Mouse (Mus musculus): Measurements from ENCODE around the gene Dus3l. TPM values are rescaled to one million over a fixed set of nuclear protein-coding genes. Genes with fewer than 3 reads are reported as not detected.

Gene Dus3l
- total RNA-seq (2021), result 10 to 100 TPM; 30.0 to 36.2 TPM
- 104 and 121 TPM in 2 replicates for polyA plus RNA-seq (2012; rRNA removed)
- long read RNA-seq, transcript Dus3l-201 (13 exons, 2,025 nt), result major isoform, 38 of 50 reads
- long read RNA-seq, partial matches to known transcripts, result 7 of 50 reads
- long read RNA-seq, other reads (novel, unspliced or antisense), result 5 of 50 reads

GRCm38 (mm10) chr17:56764474-56765354 is at the start of gene Dus3l:
Gene Dus3l (plus strand): TSS chr17:56764757.
- DNase-seq, result peak; percentile 92

GRCm38 (mm10) chr17:56715360-56715759 is 49.2 kb upstream of the Dus3l start:
- no peak for DNase-seq

GRCm38 (mm10) chr17:56715914-56716654 is 48.5 kb upstream of the Dus3l start:
- no peak for DNase-seq

GRCm38 (mm10) chr17:56716655-56717362 is 47.7 kb upstream of the Dus3l start:
- peak; percentile 97 for DNase-seq

GRCm38 (mm10) chr17:56717363-56718058 is 47.0 kb upstream of the Dus3l start, which contains the start of the genes Ndufa11 and Vmac:
Gene Ndufa11 (plus strand): TSS chr17:56717767.
Gene Vmac (minus strand): TSS chr17:56718022.
- peak; percentile 94 for DNase-seq

- DNase-seq, result peak; percentile 80
Measured at GRCm38 (mm10) chr17:56722441-56722840, 42.1 kb upstream of the Dus3l start.

- DNase-seq, result no peak
Measured at GRCm38 (mm10) chr17:56723419-56724161, 41.0 kb upstream of the Dus3l start.

- no peak for DNase-seq
Measured at GRCm38 (mm10) chr17:56727029-56727649, 37.4 kb upstream of the Dus3l start.

- no peak for DNase-seq
Measured at GRCm38 (mm10) chr17:56727659-56728058, 36.9 kb upstream of the Dus3l start.

GRCm38 (mm10) chr17:56728117-56728516 is 36.4 kb upstream of the Dus3l start:
- DNase-seq, result no peak

GRCm38 (mm10) chr17:56729151-56729550 is 35.4 kb upstream of the Dus3l start:
- DNase-seq, result no peak

- no peak for DNase-seq
Measured at GRCm38 (mm10) chr17:56729656-56730055, 34.9 kb upstream of the Dus3l start.

GRCm38 (mm10) chr17:56736534-56736933 is 28.0 kb upstream of the Dus3l start:
- no peak for DNase-seq

GRCm38 (mm10) chr17:56738221-56738620 is 26.3 kb upstream of the Dus3l start:
- DNase-seq, result no peak

GRCm38 (mm10) chr17:56740118-56740787 is 24.3 kb upstream of the Dus3l start:
- no peak for DNase-seq

- no peak for DNase-seq
Measured at GRCm38 (mm10) chr17:56740788-56741160, 23.8 kb upstream of the Dus3l start.

- no peak for DNase-seq
Measured at GRCm38 (mm10) chr17:56744173-56744572, 20.4 kb upstream of the Dus3l start.

- DNase-seq, result no peak
Measured at GRCm38 (mm10) chr17:56751404-56752072, 13.0 kb upstream of the Dus3l start.

- DNase-seq, result no peak
Measured at GRCm38 (mm10) chr17:56753452-56753851, 11.1 kb upstream of the Dus3l start.

All from adrenal gland, adult 2 months (tissue).